Mouse (Mus musculus) liver, embryonic 14.5 days (tissue): ENCODE measurements around the gene Cnn3.

Source experiments
- CTCF ChIP-seq: IDR thresholded peaks from 2 replicates; pipeline ENCODE4 v1.5.1; 2016; ENCODE audit warnings: antibody characterized with exemption, low read depth, control low read depth
- EP300 ChIP-seq: IDR thresholded peaks from 2 replicates; pipeline ENCODE4 v1.6.1; 2016; ENCODE audit warnings: antibody characterized with exemption, low read depth

DNA sequence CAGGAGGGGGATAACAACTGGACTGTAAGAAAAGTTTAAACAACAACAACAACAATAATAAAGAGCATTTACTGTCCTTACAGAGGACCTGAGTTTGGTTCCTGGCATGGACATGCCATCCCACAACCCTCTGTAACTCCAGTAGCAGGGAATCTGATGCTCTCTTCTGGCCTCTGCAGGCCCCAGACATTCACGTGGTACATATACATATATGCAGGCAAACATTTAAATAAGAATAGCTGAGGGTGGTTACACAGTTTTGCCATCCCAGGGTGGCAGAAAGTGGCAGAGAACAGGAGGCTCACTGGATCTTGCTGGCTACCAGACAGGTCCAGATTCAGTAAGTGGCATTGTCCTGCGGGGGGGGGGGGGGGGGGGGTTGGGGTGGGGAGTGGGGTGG, 41.8 kb downstream of the Cnn3 start:
- TF ChIP-seq CTCF, result no peak
- no peak for TF ChIP-seq EP300
